Mouse (Mus musculus): ENCODE results near the gene 1700001F09Rik. TPM values are rescaled to one million over a fixed set of nuclear protein-coding genes. Genes with fewer than 3 reads are reported as not detected.
A peak's percentile ranks its signal among the peaks of the same experiment; 100 is the strongest.
"Not testable (repeated sequence)": the region's sequence is repeated elsewhere in the genome, so short reads cannot be mapped to it uniquely, and the experiment has no call there.

The 1700001F09Rik gene
- polyA plus RNA-seq (2012; rRNA removed): not detected in 2 replicates

DNA sequence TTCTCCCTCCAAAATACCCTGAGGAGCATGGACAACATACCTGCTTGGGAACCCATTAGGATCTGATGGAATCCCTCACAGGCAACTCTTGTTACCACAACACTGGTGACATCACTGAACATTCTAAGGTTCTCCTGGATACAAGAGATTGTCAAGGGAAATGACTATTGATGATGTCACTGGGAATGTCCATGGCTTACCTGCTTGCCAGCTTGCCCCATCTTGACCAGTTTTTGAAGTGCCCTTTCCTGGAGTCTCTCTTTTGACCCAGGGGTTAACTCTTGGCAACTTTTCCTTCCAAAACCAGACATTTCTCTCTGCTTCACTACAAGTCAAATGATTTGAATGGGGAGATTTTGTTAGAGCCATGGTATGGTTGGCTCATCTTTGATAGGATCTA is at the start of gene 1700001F09Rik:
1700001F09Rik (minus strand) TSS at position 101 of the 400 bp plus-strand sequence.
- H3K27me3 ChIP-seq (ENCODE audit: control insufficient read depth, insufficient read depth, low read length); H3K4me3 ChIP-seq (replicated peaks; ENCODE audit: insufficient read depth, low read depth, low read length); H3K4me1 ChIP-seq (ENCODE audit: control insufficient read depth, insufficient read depth, low read length); DNase-seq; H3K27ac ChIP-seq (ENCODE audit: insufficient read depth, low read length): not testable (repeated sequence)

DNA sequence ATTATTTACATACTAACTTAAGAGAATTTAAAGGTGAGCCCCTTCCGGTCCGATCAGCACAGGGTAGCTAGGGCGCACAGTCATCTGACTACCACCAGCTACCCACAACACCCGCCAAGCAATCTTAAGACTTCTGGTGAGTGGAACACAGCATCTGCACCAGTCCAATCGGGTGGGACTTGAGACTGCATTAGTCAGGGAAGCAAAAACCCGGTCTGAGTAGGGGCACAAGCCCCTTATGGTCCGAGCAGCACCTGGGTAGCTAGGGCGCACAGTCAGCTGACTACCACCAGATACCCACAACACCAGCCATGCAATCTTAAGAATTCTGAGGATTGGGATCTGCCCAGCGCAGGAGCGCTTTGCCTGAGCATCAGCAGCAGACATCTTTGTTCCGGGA is 14.1 kb upstream of the 1700001F09Rik start:
- H3K4me3 ChIP-seq (replicated peaks; ENCODE audit: insufficient read depth, low read depth, low read length); H3K27me3 ChIP-seq (ENCODE audit: control insufficient read depth, insufficient read depth, low read length); H3K27ac ChIP-seq (ENCODE audit: insufficient read depth, low read length); H3K4me1 ChIP-seq (ENCODE audit: control insufficient read depth, insufficient read depth, low read length): not testable (repeated sequence)
- WGBS: 85% methylated on average over 11 of the region's 11 CpGs
- peak; percentile 2 to 5 for DNase-seq

DNA sequence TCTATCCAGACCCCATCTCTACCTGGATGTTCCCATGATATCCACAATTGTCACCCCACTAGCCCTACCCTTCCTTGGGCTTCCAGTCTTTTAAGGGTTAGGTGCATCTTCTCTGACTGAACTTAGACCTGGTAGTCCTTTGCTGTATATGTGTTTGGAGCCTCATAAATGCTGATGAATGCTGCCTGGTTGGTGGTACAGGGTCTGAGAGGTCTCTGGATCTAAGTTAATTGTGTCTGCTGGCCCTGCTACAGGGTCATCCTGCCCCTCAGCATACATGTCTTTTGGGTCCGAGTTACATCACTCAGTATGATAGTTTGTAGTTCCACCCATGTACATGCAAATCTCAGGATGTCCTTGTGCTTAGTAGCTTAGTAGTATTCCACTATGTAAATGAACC is 11.6 kb upstream of the 1700001F09Rik start:
- H3K4me1 ChIP-seq (ENCODE audit: control insufficient read depth, insufficient read depth, low read length); H3K4me3 ChIP-seq (replicated peaks; ENCODE audit: insufficient read depth, low read depth, low read length); H3K27me3 ChIP-seq (ENCODE audit: control insufficient read depth, insufficient read depth, low read length); H3K27ac ChIP-seq (ENCODE audit: insufficient read depth, low read length): not testable (repeated sequence)
- WGBS: 46% methylated on average over 1 of the region's 1 CpGs
- DNase-seq: peak in 1 of 2 experiments; percentile 6

GRCm38 (mm10) chr14:43357496-43357895 is 9.9 kb upstream of the 1700001F09Rik start:
- H3K27me3 ChIP-seq (ENCODE audit: control insufficient read depth, insufficient read depth, low read length); H3K4me3 ChIP-seq (replicated peaks; ENCODE audit: insufficient read depth, low read depth, low read length); DNase-seq; H3K4me1 ChIP-seq (ENCODE audit: control insufficient read depth, insufficient read depth, low read length); H3K27ac ChIP-seq (ENCODE audit: insufficient read depth, low read length): not testable (repeated sequence)

DNA sequence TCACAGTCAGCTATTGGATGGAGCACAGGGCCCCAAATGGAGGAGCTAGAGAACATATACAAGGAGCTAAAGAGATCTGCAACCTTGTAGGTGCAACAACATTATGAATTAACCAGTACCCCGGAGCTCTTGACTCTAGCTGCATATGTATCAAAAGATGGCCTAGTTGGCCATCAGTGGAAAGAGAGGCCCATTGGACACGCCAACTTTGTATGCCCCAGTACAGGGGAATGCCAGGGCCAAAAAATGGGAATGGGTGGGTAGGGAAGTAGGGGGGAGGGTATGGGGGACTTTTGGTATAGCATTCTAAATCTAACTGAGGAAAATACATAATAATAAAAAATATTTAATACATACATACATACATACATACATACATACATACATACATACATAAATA is 5.3 kb upstream of the 1700001F09Rik start:
- not testable (repeated sequence) for H3K27me3 ChIP-seq (ENCODE audit: control insufficient read depth, insufficient read depth, low read length); H3K4me3 ChIP-seq (replicated peaks; ENCODE audit: insufficient read depth, low read depth, low read length); DNase-seq; H3K27ac ChIP-seq (ENCODE audit: insufficient read depth, low read length); H3K4me1 ChIP-seq (ENCODE audit: control insufficient read depth, insufficient read depth, low read length)
- WGBS: 81% methylated on average over 2 of the region's 2 CpGs

GRCm38 (mm10) chr14:43337646-43338045 is 10.0 kb downstream of the 1700001F09Rik start:
- H3K4me1 ChIP-seq (ENCODE audit: control insufficient read depth, insufficient read depth, low read length); H3K4me3 ChIP-seq (replicated peaks; ENCODE audit: insufficient read depth, low read depth, low read length); H3K27me3 ChIP-seq (ENCODE audit: control insufficient read depth, insufficient read depth, low read length); DNase-seq; H3K27ac ChIP-seq (ENCODE audit: insufficient read depth, low read length): not testable (repeated sequence)
- WGBS: 45% methylated on average over 1 of the region's 1 CpGs

GRCm38 (mm10) chr14:43331362-43331880 is 16.2 kb downstream of the 1700001F09Rik start:
- not testable (repeated sequence) for H3K4me3 ChIP-seq (replicated peaks; ENCODE audit: insufficient read depth, low read depth, low read length); H3K4me1 ChIP-seq (ENCODE audit: control insufficient read depth, insufficient read depth, low read length); H3K27me3 ChIP-seq (ENCODE audit: control insufficient read depth, insufficient read depth, low read length); DNase-seq; H3K27ac ChIP-seq (ENCODE audit: insufficient read depth, low read length)
- WGBS: 88% methylated on average over 11 of the region's 11 CpGs

- 34% methylated on average over 2 of the region's 2 CpGs for WGBS
- H3K4me3 ChIP-seq (replicated peaks; ENCODE audit: insufficient read depth, low read depth, low read length); DNase-seq; H3K27me3 ChIP-seq (ENCODE audit: control insufficient read depth, insufficient read depth, low read length); H3K27ac ChIP-seq (ENCODE audit: insufficient read depth, low read length); H3K4me1 ChIP-seq (ENCODE audit: control insufficient read depth, insufficient read depth, low read length): not testable (repeated sequence)
Measured at GRCm38 (mm10) chr14:43328603-43329002, 19.0 kb downstream of the 1700001F09Rik start.

DNA sequence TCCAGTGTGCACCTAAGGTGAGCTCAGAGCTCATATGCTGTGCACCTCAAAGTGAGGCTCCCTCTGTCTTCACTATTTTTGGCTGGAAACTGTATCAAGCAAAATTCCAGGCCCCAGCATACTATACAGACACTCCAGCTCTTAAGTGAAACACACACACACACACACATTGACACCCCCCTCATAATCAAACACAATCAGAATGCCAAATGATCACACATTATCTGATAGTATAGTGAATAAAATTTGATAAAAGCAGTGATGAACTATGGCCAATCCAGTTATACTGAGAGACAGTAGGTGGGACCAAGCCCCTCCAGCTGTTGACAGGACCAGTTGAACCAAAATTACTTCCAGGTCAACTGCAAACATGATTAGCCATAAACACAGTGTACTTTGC is 28.1 kb downstream of the 1700001F09Rik start:
- not testable (repeated sequence) for H3K27me3 ChIP-seq (ENCODE audit: control insufficient read depth, insufficient read depth, low read length); H3K4me3 ChIP-seq (replicated peaks; ENCODE audit: insufficient read depth, low read depth, low read length); H3K27ac ChIP-seq (ENCODE audit: insufficient read depth, low read length); DNase-seq; H3K4me1 ChIP-seq (ENCODE audit: control insufficient read depth, insufficient read depth, low read length)

GRCm38 (mm10) chr14:43293503-43293902 is 54.1 kb downstream of the 1700001F09Rik start, which contains the start of gene Gm8127:
TSS of gene Gm8127 (minus strand) at chr14:43293832.
- not testable (repeated sequence) for H3K4me3 ChIP-seq (replicated peaks; ENCODE audit: insufficient read depth, low read depth, low read length); DNase-seq; H3K27ac ChIP-seq (ENCODE audit: insufficient read depth, low read length); H3K27me3 ChIP-seq (ENCODE audit: control insufficient read depth, insufficient read depth, low read length); H3K4me1 ChIP-seq (ENCODE audit: control insufficient read depth, insufficient read depth, low read length)
- WGBS: 76% methylated on average over 3 of the region's 3 CpGs

Other genes starting within 250 kb of the 1700001F09Rik start
- 1.3 and 1.6 TPM in 2 replicates for gene Gm8104, start 247.2 kb downstream of the 1700001F09Rik start, polyA plus RNA-seq (2012; rRNA removed)
- 0.43 and 0.57 TPM in 2 replicates for gene Gm7233, start 167.9 kb downstream of the 1700001F09Rik start, polyA plus RNA-seq (2012; rRNA removed)
- not detected in 2 replicates for gene Gm8122, start 112.5 kb downstream of the 1700001F09Rik start, polyA plus RNA-seq (2012; rRNA removed)
- gene Gm8126, start 89.2 kb downstream of the 1700001F09Rik start, polyA plus RNA-seq (2012; rRNA removed): not detected in 2 replicates
- 0.36 and 0.43 TPM in 2 replicates for gene Gm9732, start 72.8 kb downstream of the 1700001F09Rik start, polyA plus RNA-seq (2012; rRNA removed)
- gene Gm8127, start 54.0 kb downstream of the 1700001F09Rik start, polyA plus RNA-seq (2012; rRNA removed): not detected in 2 replicates
- gene Gm8138, start 68.5 kb upstream of the 1700001F09Rik start, polyA plus RNA-seq (2012; rRNA removed): not detected in 2 replicates
- not detected in 2 replicates for gene Gm5799, start 195.8 kb upstream of the 1700001F09Rik start, polyA plus RNA-seq (2012; rRNA removed)
- not detected in 2 replicates for gene Gm17654, start 231.3 kb upstream of the 1700001F09Rik start, polyA plus RNA-seq (2012; rRNA removed)